Mouse (Mus musculus): ENCODE measurements around the gene Serpinf1.

- TF ChIP-seq POLR2A (IDR thresholded peaks at IDR 0.05; ENCODE audit: borderline replicate concordance, extremely low read depth, insufficient read depth, insufficient read length, poor library complexity, severe bottlenecking) (no peak), CTCF (IDR thresholded peaks at IDR 0.05; ENCODE audit: borderline replicate concordance, extremely low read depth, insufficient read depth, insufficient read length) (no peak)
Measured at GRCm38 (mm10) chr11:75410591-75410990, 11.9 kb downstream of the Serpinf1 start.

Data from brain, embryonic 14.5 days (tissue).